Mouse (Mus musculus): ENCODE data around the gene Msmb.
A peak's percentile ranks its signal among the peaks of the same experiment; 100 is the strongest.
"Not testable (repeated sequence)": the region's sequence is repeated elsewhere in the genome, so short reads cannot be mapped to it uniquely, and the experiment has no call there.

Gene Msmb

GRCm38 (mm10) chr14:32179393-32180195 lies 37.8 kb downstream of the Msmb start:
- no peak for DNase-seq

GRCm38 (mm10) chr14:32180861-32181260 lies 39.0 kb downstream of the Msmb start:
- no peak for DNase-seq

- DNase-seq, result no peak
Measured at GRCm38 (mm10) chr14:32183846-32184245, 42.0 kb downstream of the Msmb start.

- no peak for DNase-seq
Measured at GRCm38 (mm10) chr14:32190627-32191391, 49.0 kb downstream of the Msmb start.

- no peak for DNase-seq
Measured at GRCm38 (mm10) chr14:32191926-32192325, 50.1 kb downstream of the Msmb start.

- DNase-seq, result peak; percentile 45
Measured at GRCm38 (mm10) chr14:32192437-32192836, 50.6 kb downstream of the Msmb start.

- not testable (repeated sequence) for DNase-seq
Measured at GRCm38 (mm10) chr14:32193557-32193956, 51.7 kb downstream of the Msmb start.

GRCm38 (mm10) chr14:32201354-32201753 lies 59.5 kb downstream of the Msmb start:
- no peak for DNase-seq

- peak; percentile 83 for DNase-seq
Measured at GRCm38 (mm10) chr14:32201791-32202451, 60.1 kb downstream of the Msmb start, which contains the start of the genes Timm23 and Parg. Gene Timm23 (minus strand): TSS chr14:32201898. Gene Parg (plus strand): TSS chr14:32201949.

Measured in cerebellum, adult 8-10 months (tissue).